In the genomic region with DNA sequence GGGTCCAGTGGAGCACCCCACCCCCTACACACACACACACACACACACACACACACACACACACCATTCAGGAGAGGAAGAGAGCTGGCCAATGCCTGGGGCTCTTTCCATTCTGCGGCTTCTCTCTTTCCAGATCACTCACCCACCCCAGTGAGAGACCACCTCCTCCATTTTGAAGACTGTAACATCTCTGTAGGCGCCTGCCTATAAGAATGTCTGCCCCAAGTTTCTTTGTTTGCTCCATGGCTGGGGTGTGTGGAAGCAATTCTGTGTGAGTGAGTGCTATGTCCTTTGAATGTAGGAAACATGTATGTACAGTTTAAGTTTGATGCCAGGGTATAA, we compare ENCODE assay signal across 8 mouse cellular contexts. TPM values are rescaled to one million over a fixed set of nuclear protein-coding genes. Genes with fewer than 3 reads are reported as not detected.
DNase-seq lines count a peak whose midpoint lies in the region; ATAC-seq lines count a peak whose summit lies in the region.

No protein-coding gene starts in this region.

- intact Hi-C loops in heart, postnatal 10 days (cut with DNase I): loop anchor here (2.0 kb wide), 1 partner anchor 14 kb away; no protein-coding TSS in a partner anchor
- intact Hi-C loops in left cerebral cortex, postnatal 10 days (cut with DNase I): no loop called here

- no peak for ATAC-seq in heart, embryonic 13.5 days (ENCODE audit: extremely low read depth, insufficient number of reproducible peaks, low FRiP score, low TSS enrichment)
- no peak for ATAC-seq in hindbrain, embryonic 12.5 days (ENCODE audit: low FRiP score)
- ATAC-seq in midbrain, embryonic 12.5 days (ENCODE audit: low FRiP score, low read depth): no peak

- peak overlapping the region; percentile 94 for H3K27ac ChIP-seq in heart, embryonic 13.5 days (replicated peaks)
- H3K27ac ChIP-seq in hindbrain, embryonic 12.5 days: peak overlapping the region; percentile 86
- H3K27ac ChIP-seq in midbrain, embryonic 12.5 days (replicated peaks): peak overlapping the region; percentile 73

- no peak for DNase-seq in heart, postnatal 10 days
- DNase-seq in Muller cell, postnatal 12 days (ENCODE audit: inconsistent ontology term): peak; percentile 55
- no peak for DNase-seq in left cerebral cortex, postnatal 10 days (ENCODE audit: extremely low spot score in 1 of 2, low spot score in 2 of 2)
- DNase-seq in cerebellum, postnatal 14 days: no peak
- DNase-seq in yolk sac, embryonic 10.5 days (ENCODE audit: low spot score): no peak

- H3K4me3 ChIP-seq in heart, embryonic 13.5 days: peak overlapping the region; percentile 81
- peak overlapping the region; percentile 70 for H3K4me3 ChIP-seq in hindbrain, embryonic 12.5 days
- peak overlapping the region; percentile 64 for H3K4me3 ChIP-seq in midbrain, embryonic 12.5 days

- no peaks in the 10 kb centered on the region for H3K27me3 ChIP-seq in heart, embryonic 13.5 days (replicated peaks)
- H3K27me3 ChIP-seq in hindbrain, embryonic 12.5 days: no peaks in the 10 kb centered on the region
- H3K27me3 ChIP-seq in midbrain, embryonic 12.5 days: no peaks in the 10 kb centered on the region

- H3K9me3 ChIP-seq in heart, embryonic 13.5 days: no peaks in the 10 kb centered on the region
- no peaks in the 10 kb centered on the region for H3K9me3 ChIP-seq in hindbrain, embryonic 12.5 days (replicated peaks)
- H3K9me3 ChIP-seq in midbrain, embryonic 12.5 days: no peaks in the 10 kb centered on the region

- 5% methylated on average over 2 of the region's 2 CpGs for WGBS in heart, embryonic 13.5 days
- 0% methylated on average over 2 of the region's 2 CpGs for WGBS in hindbrain, embryonic 12.5 days
- 0% methylated on average over 2 of the region's 2 CpGs for WGBS in midbrain, embryonic 12.5 days

- peaks cover 59% of the 10 kb centered on the region for H3K4me1 ChIP-seq in heart, embryonic 13.5 days
- H3K4me1 ChIP-seq in hindbrain, embryonic 12.5 days: peaks cover 57% of the 10 kb centered on the region
- H3K4me1 ChIP-seq in midbrain, embryonic 12.5 days: peaks cover 60% of the 10 kb centered on the region

- peak overlapping the region; percentile 93 for H3K9ac ChIP-seq in heart, embryonic 13.5 days
- H3K9ac ChIP-seq in hindbrain, embryonic 12.5 days: peak overlapping the region; percentile 82
- H3K9ac ChIP-seq in midbrain, embryonic 12.5 days (replicated peaks): peak overlapping the region; percentile 81

- peaks cover 3% of the 10 kb centered on the region; the same call in 1 of the 2 replicates for H3K36me3 ChIP-seq in heart, embryonic 13.5 days
- H3K36me3 ChIP-seq in hindbrain, embryonic 12.5 days: no peaks in the 10 kb centered on the region
- H3K36me3 ChIP-seq in midbrain, embryonic 12.5 days: no peaks in the 10 kb centered on the region

- H3K4me2 ChIP-seq in heart, embryonic 13.5 days: peak overlapping the region; percentile 80
- H3K4me2 ChIP-seq in hindbrain, embryonic 12.5 days (replicated peaks): peak overlapping the region; percentile 78
- H3K4me2 ChIP-seq in midbrain, embryonic 12.5 days (replicated peaks): peak overlapping the region; percentile 72

RNA-seq across cellular contexts. Expression of gene Kirrel, which starts 1.5 kb away (rescaled TPM):
- 14.7 and 15.4 TPM in 2 replicates for polyA plus RNA-seq in heart, embryonic 13.5 days (2015; fragmentation: Nextera tagmentation; extraction: Ambion mirVana)
- total RNA-seq in heart, postnatal 10 days (2021): 10 to 100 TPM; 12.8 to 14.8 TPM
- polyA plus RNA-seq in hindbrain, embryonic 12.5 days (2016; fragmentation: Nextera tagmentation; extraction: Ambion mirVana): 17.3 and 17.7 TPM in 2 replicates
- 12.9 and 13.5 TPM in 2 replicates for polyA plus RNA-seq in midbrain, embryonic 12.5 days (2016; fragmentation: Nextera tagmentation; extraction: Ambion mirVana)
- total RNA-seq in left cerebral cortex, postnatal 10 days (2021): 1 to 10 TPM; 5.7 to 5.8 TPM
